Mouse (Mus musculus) cortical plate, adult 2 months (tissue): ENCODE measurements around the gene Fgfr2.

Source experiments
- CTCF ChIP-seq: fragments of 200-500 bp; IDR thresholded peaks from 2 replicates; pipeline ENCODE4 v1.5.1; 2011; ENCODE audit warnings: mild to moderate bottlenecking, control low read depth, low read length; ENCODE audit not compliant: insufficient read depth; ENCODE audit errors: extremely low read depth
- POLR2A ChIP-seq: fragments of 200-500 bp; IDR thresholded peaks from 2 replicates; pipeline ENCODE4 v1.6.1; 2011; ENCODE audit warnings: mild to moderate bottlenecking, low read length, control low read depth; ENCODE audit not compliant: insufficient read depth; ENCODE audit errors: extremely low read depth

GRCm38 (mm10) chr7:130764160-130764559 is 2359.0 kb downstream of the Fgfr2 start:
- TF ChIP-seq POLR2A, result no peak
- TF ChIP-seq CTCF, result no peak
